Mouse (Mus musculus): ENCODE data around the gene Ak4. TPM values are rescaled to one million over a fixed set of nuclear protein-coding genes. Genes with fewer than 3 reads are reported as not detected.
"Not testable (repeated sequence)": the region's sequence is repeated elsewhere in the genome, so short reads cannot be mapped to it uniquely, and the experiment has no call there.

Ak4 gene
- polyA plus RNA-seq (2015; fragmentation: Nextera tagmentation; extraction: Ambion mirVana) = 14.9 and 17.8 TPM in 2 replicates

- peaks cover 41% of the 10 kb centered on the region for H3K27me3 ChIP-seq
- H3K36me3 ChIP-seq (replicated peaks) = no peaks in the 10 kb centered on the region
- H3K27ac ChIP-seq (replicated peaks) = peak within 1 kb of the TSS; percentile 78
- peak within 1 kb of the TSS; percentile 61 for H3K4me3 ChIP-seq (replicated peaks)
- peak within 1 kb of the TSS; percentile 54 for H3K9ac ChIP-seq
- 0 out of 2 replicates have a peak, but pooled peaks cover 10% of the 10 kb centered on the region for H3K4me1 ChIP-seq (replicated peaks)
- WGBS (ENCODE audit: insufficient replicate concordance) = under 1% methylated on average over 72 of the region's 74 CpGs
- H3K9me3 ChIP-seq (replicated peaks) = no peaks in the 10 kb centered on the region
- H3K4me2 ChIP-seq = peak within 1 kb of the TSS; percentile 83
- ATAC-seq (ENCODE audit: insufficient read depth) = peak; percentile 80
These were observed at the start of gene Ak4 for GRCm38 (mm10) chr4:101419151-101419910. Ak4 (plus strand) TSS chr4:101419277.

- Histone ChIP-seq H3K4me3 (replicated peaks) (no peak overlapping the region), H3K9me3 (replicated peaks) (no peaks in the 10 kb centered on the region), H3K27me3 (no peaks in the 10 kb centered on the region), H3K4me1 (replicated peaks) (no peaks in the 10 kb centered on the region), H3K36me3 (replicated peaks) (no peaks in the 10 kb centered on the region), H3K27ac (replicated peaks) (no peak overlapping the region), H3K9ac (no peak overlapping the region), H3K4me2 (no peak overlapping the region)
- 61% methylated on average over 4 of the region's 4 CpGs for WGBS (ENCODE audit: insufficient replicate concordance)
- peak; percentile 47; the same call in 1 of the 2 replicates for ATAC-seq (ENCODE audit: insufficient read depth)
These were observed 49.3 kb upstream of the Ak4 start for GRCm38 (mm10) chr4:101369738-101370275.

- H3K4me3 ChIP-seq (replicated peaks) = no peak overlapping the region
- H3K4me1 ChIP-seq (replicated peaks) = no peaks in the 10 kb centered on the region
- no peak overlapping the region for H3K27ac ChIP-seq (replicated peaks)
- 39% methylated on average over 2 of the region's 2 CpGs for WGBS (ENCODE audit: insufficient replicate concordance)
- no peaks in the 10 kb centered on the region for H3K27me3 ChIP-seq
- no peak for ATAC-seq (ENCODE audit: insufficient read depth)
- H3K36me3 ChIP-seq (replicated peaks) = no peaks in the 10 kb centered on the region
- no peak overlapping the region for H3K4me2 ChIP-seq
- no peaks in the 10 kb centered on the region for H3K9me3 ChIP-seq (replicated peaks)
- H3K9ac ChIP-seq = no peak overlapping the region
These were observed 46.8 kb upstream of the Ak4 start for GRCm38 (mm10) chr4:101372283-101372682.

- Histone ChIP-seq H3K4me3 (replicated peaks) (no peak overlapping the region), H3K27me3 (no peaks in the 10 kb centered on the region), H3K9me3 (replicated peaks) (no peaks in the 10 kb centered on the region), H3K4me1 (replicated peaks) (no peaks in the 10 kb centered on the region), H3K36me3 (replicated peaks) (no peaks in the 10 kb centered on the region), H3K4me2 (no peak overlapping the region), H3K9ac (no peak overlapping the region), H3K27ac (replicated peaks) (no peak overlapping the region)
- no peak for ATAC-seq (ENCODE audit: insufficient read depth)
- 80% methylated on average over 6 of the region's 6 CpGs for WGBS (ENCODE audit: insufficient replicate concordance)
These were observed 46.3 kb upstream of the Ak4 start for GRCm38 (mm10) chr4:101372751-101373150.

- Histone ChIP-seq H3K4me2 (no peak overlapping the region), H3K36me3 (replicated peaks) (no peaks in the 10 kb centered on the region), H3K27me3 (no peaks in the 10 kb centered on the region), H3K9me3 (replicated peaks) (no peaks in the 10 kb centered on the region), H3K27ac (replicated peaks) (no peak overlapping the region), H3K4me3 (replicated peaks) (no peak overlapping the region), H3K4me1 (replicated peaks) (no peaks in the 10 kb centered on the region), H3K9ac (no peak overlapping the region)
- WGBS (ENCODE audit: insufficient replicate concordance) = 66% methylated on average over 8 of the region's 8 CpGs
- no peak for ATAC-seq (ENCODE audit: insufficient read depth)
These were observed 45.0 kb upstream of the Ak4 start for GRCm38 (mm10) chr4:101374104-101374503.

- no peak overlapping the region for H3K27ac ChIP-seq (replicated peaks)
- no peaks in the 10 kb centered on the region for H3K9me3 ChIP-seq (replicated peaks)
- no peak overlapping the region for H3K4me3 ChIP-seq (replicated peaks)
- no peak for ATAC-seq (ENCODE audit: insufficient read depth)
- WGBS (ENCODE audit: insufficient replicate concordance) = 63% methylated on average over 4 of the region's 4 CpGs
- H3K4me1 ChIP-seq (replicated peaks) = no peaks in the 10 kb centered on the region
- H3K27me3 ChIP-seq = no peaks in the 10 kb centered on the region
- H3K9ac ChIP-seq = no peak overlapping the region
- no peak overlapping the region for H3K4me2 ChIP-seq
- no peaks in the 10 kb centered on the region for H3K36me3 ChIP-seq (replicated peaks)
These were observed 42.2 kb upstream of the Ak4 start for GRCm38 (mm10) chr4:101376835-101377234.

- Histone ChIP-seq H3K36me3 (replicated peaks) (no peaks in the 10 kb centered on the region), H3K27me3 (no peaks in the 10 kb centered on the region), H3K4me3 (replicated peaks) (no peak overlapping the region), H3K9me3 (replicated peaks) (no peaks in the 10 kb centered on the region), H3K9ac (no peak overlapping the region), H3K4me1 (replicated peaks) (no peaks in the 10 kb centered on the region), H3K27ac (replicated peaks) (no peak overlapping the region), H3K4me2 (no peak overlapping the region)
- ATAC-seq (ENCODE audit: insufficient read depth) = no peak
- WGBS (ENCODE audit: insufficient replicate concordance) = 31% methylated on average over 4 of the region's 4 CpGs
These were observed 40.8 kb upstream of the Ak4 start for GRCm38 (mm10) chr4:101378241-101378640.

GRCm38 (mm10) chr4:101378778-101379177 is 40.3 kb upstream of the Ak4 start:
- Histone ChIP-seq H3K27me3 (no peaks in the 10 kb centered on the region), H3K4me2 (no peak overlapping the region), H3K4me3 (replicated peaks) (no peak overlapping the region), H3K36me3 (replicated peaks) (no peaks in the 10 kb centered on the region), H3K27ac (replicated peaks) (no peak overlapping the region), H3K9ac (no peak overlapping the region), H3K9me3 (replicated peaks) (no peaks in the 10 kb centered on the region), H3K4me1 (replicated peaks) (no peaks in the 10 kb centered on the region)
- 69% methylated on average over 4 of the region's 4 CpGs for WGBS (ENCODE audit: insufficient replicate concordance)
- ATAC-seq (ENCODE audit: insufficient read depth) = no peak

GRCm38 (mm10) chr4:101385002-101385401 is 34.1 kb upstream of the Ak4 start:
- no peak overlapping the region for H3K4me2 ChIP-seq

GRCm38 (mm10) chr4:101388246-101388645 is 30.8 kb upstream of the Ak4 start:
- 70% methylated on average over 8 of the region's 8 CpGs for WGBS (ENCODE audit: insufficient replicate concordance)
- Histone ChIP-seq H3K4me3 (replicated peaks) (no peak overlapping the region), H3K4me1 (replicated peaks) (no peaks in the 10 kb centered on the region), H3K4me2 (no peak overlapping the region), H3K27me3 (peaks cover 5% of the 10 kb centered on the region; the same call in 1 of the 2 replicates), H3K9me3 (replicated peaks) (no peaks in the 10 kb centered on the region), H3K9ac (no peak overlapping the region), H3K27ac (replicated peaks) (no peak overlapping the region), H3K36me3 (replicated peaks) (no peaks in the 10 kb centered on the region)
- no peak for ATAC-seq (ENCODE audit: insufficient read depth)

More at GRCm38 (mm10) chr4:101385002-101385401, 34.1 kb upstream of the Ak4 start:
- 35% methylated on average over 2 of the region's 2 CpGs for WGBS (ENCODE audit: insufficient replicate concordance)
- Histone ChIP-seq H3K9ac (no peak overlapping the region), H3K36me3 (replicated peaks) (no peaks in the 10 kb centered on the region), H3K4me1 (replicated peaks) (no peaks in the 10 kb centered on the region), H3K9me3 (replicated peaks) (no peaks in the 10 kb centered on the region), H3K4me3 (replicated peaks) (no peak overlapping the region), H3K27ac (replicated peaks) (no peak overlapping the region), H3K27me3 (peaks cover 5% of the 10 kb centered on the region; the same call in 1 of the 2 replicates)
- no peak for ATAC-seq (ENCODE audit: insufficient read depth)

GRCm38 (mm10) chr4:101388656-101389055 is 30.4 kb upstream of the Ak4 start:
- not testable (repeated sequence) for H3K4me2 ChIP-seq; ATAC-seq (ENCODE audit: insufficient read depth); H3K4me1 ChIP-seq (replicated peaks); H3K9ac ChIP-seq; H3K9me3 ChIP-seq (replicated peaks); H3K4me3 ChIP-seq (replicated peaks); H3K27me3 ChIP-seq; H3K27ac ChIP-seq (replicated peaks); H3K36me3 ChIP-seq (replicated peaks)
- 60% methylated on average over 6 of the region's 6 CpGs for WGBS (ENCODE audit: insufficient replicate concordance)
